Mouse (Mus musculus) spleen, adult 2 months (tissue): ENCODE measurements around the gene Vti1a. TPM values are rescaled to one million over a fixed set of nuclear protein-coding genes. Genes with fewer than 3 reads are reported as not detected.
A peak's percentile ranks its signal among the peaks of the same experiment; 100 is the strongest.

Source experiments
- DNase-seq, 2 experiments: peaks; one replicate each; pipeline versions ENCODE4 v3.0.0 to v3.0.0-alpha.2; 2012 to 2021; ENCODE audit warnings: low spot score in 2 of 2, low read depth in 1 of 2
- H3K27ac ChIP-seq: fragments of 200-500 bp; 2 replicates; pipeline ENCODE4 v1.5.1; 2012; ENCODE audit warnings: low read length, inconsistent platforms; ENCODE audit not compliant: insufficient read depth
- H3K27me3 ChIP-seq: fragments of 200-500 bp; 2 replicates; pipeline ENCODE4 v1.6.1; 2012; ENCODE audit warnings: mild to moderate bottlenecking, moderate library complexity, low read length, inconsistent platforms; ENCODE audit not compliant: control insufficient read depth, insufficient read depth
- H3K36me3 ChIP-seq: fragments of 200-500 bp; 2 replicates; pipeline ENCODE4 v1.6.1; 2012; ENCODE audit warnings: mild to moderate bottlenecking, low read length, inconsistent platforms; ENCODE audit not compliant: control insufficient read depth, insufficient read depth
- H3K4me1 ChIP-seq: fragments of 200-500 bp; 2 replicates; pipeline ENCODE4 v1.6.1; 2011; ENCODE audit warnings: inconsistent platforms; ENCODE audit not compliant: control insufficient read depth, insufficient read depth, insufficient read length
- H3K4me3 ChIP-seq: fragments of 200-500 bp; 2 replicates; pipeline ENCODE4 v1.5.1; 2011; ENCODE audit warnings: mild to moderate bottlenecking, inconsistent platforms; ENCODE audit not compliant: insufficient read depth, insufficient read length; ENCODE audit errors: extremely low read depth
- CTCF ChIP-seq: fragments of 200-500 bp; IDR thresholded peaks from 2 replicates; pipeline ENCODE4 v1.5.1; 2011; ENCODE audit warnings: mild to moderate bottlenecking, inconsistent platforms; ENCODE audit not compliant: insufficient read depth, insufficient read length, insufficient replicate concordance; ENCODE audit errors: extremely low read depth
- POLR2A ChIP-seq: fragments of 200-500 bp; IDR thresholded peaks from 2 replicates; pipeline ENCODE4 v1.6.1; 2011; ENCODE audit warnings: low read depth, low read length, inconsistent platforms
- WGBS: fragments of 180-500 bp; shearing (Covaris S2); methylation state at CpG from one replicate; pipeline ENCODE4 v1.1.7; 2018; 5-methylcytosine and 5-hydroxymethylcytosine counted together
- polyA plus RNA-seq: library from polyadenylated mRNA; depleted of rRNA; stranded (reverse); fragments of >200 nt; gene quantifications from 2 replicates; pipeline ENCODE4 v1.2.3, GENCODE M21; 2012

The Vti1a gene
- polyA plus RNA-seq, 1 experiment, result 7.0 TPM

- TF ChIP-seq POLR2A (no peak), CTCF (no peak)
- H3K27ac ChIP-seq, result no peak overlapping the region
- peaks cover 5% of the 10 kb centered on the region for H3K36me3 ChIP-seq
- H3K27me3 ChIP-seq, result no peaks in the 10 kb centered on the region
- H3K4me3 ChIP-seq, result no peak overlapping the region
- 92% methylated on average over 8 of the region's 8 CpGs for WGBS
- no peaks in the 10 kb centered on the region for H3K4me1 ChIP-seq
- no peak for DNase-seq
Observed at GRCm38 (mm10) chr19:55322604-55323003, 6.5 kb downstream of the Vti1a start.

- 86% methylated on average over 4 of the region's 4 CpGs for WGBS
- Histone ChIP-seq H3K27ac (no peak overlapping the region), H3K4me1 (no peaks in the 10 kb centered on the region), H3K36me3 (peaks cover 9% of the 10 kb centered on the region), H3K4me3 (no peak overlapping the region), H3K27me3 (no peaks in the 10 kb centered on the region)
- TF ChIP-seq POLR2A (no peak), CTCF (no peak)
- no peak for DNase-seq
Observed at GRCm38 (mm10) chr19:55327510-55327909, 11.4 kb downstream of the Vti1a start.

- DNase-seq, result no peak
- H3K4me1 ChIP-seq, result no peaks in the 10 kb centered on the region
- no peak overlapping the region for H3K27ac ChIP-seq
- 95% methylated on average over 5 of the region's 5 CpGs for WGBS
- H3K27me3 ChIP-seq, result no peaks in the 10 kb centered on the region
- TF ChIP-seq CTCF (no peak), POLR2A (no peak)
- peaks cover 5% of the 10 kb centered on the region for H3K36me3 ChIP-seq
- no peak overlapping the region for H3K4me3 ChIP-seq
Observed at GRCm38 (mm10) chr19:55331776-55332175, 15.7 kb downstream of the Vti1a start.

- H3K27me3 ChIP-seq, result no peaks in the 10 kb centered on the region
- WGBS, result 97% methylated on average over 8 of the region's 8 CpGs
- no peak overlapping the region for H3K4me3 ChIP-seq
- peak; percentile 28 to 53 for DNase-seq
- no peaks in the 10 kb centered on the region for H3K4me1 ChIP-seq
- TF ChIP-seq CTCF, result peak; percentile 66; the same call in 1 of the 2 replicates
- no peak for TF ChIP-seq POLR2A
- H3K27ac ChIP-seq, result no peak overlapping the region
- peaks cover 7% of the 10 kb centered on the region for H3K36me3 ChIP-seq
Observed at GRCm38 (mm10) chr19:55332641-55333268, 16.7 kb downstream of the Vti1a start.

DNA sequence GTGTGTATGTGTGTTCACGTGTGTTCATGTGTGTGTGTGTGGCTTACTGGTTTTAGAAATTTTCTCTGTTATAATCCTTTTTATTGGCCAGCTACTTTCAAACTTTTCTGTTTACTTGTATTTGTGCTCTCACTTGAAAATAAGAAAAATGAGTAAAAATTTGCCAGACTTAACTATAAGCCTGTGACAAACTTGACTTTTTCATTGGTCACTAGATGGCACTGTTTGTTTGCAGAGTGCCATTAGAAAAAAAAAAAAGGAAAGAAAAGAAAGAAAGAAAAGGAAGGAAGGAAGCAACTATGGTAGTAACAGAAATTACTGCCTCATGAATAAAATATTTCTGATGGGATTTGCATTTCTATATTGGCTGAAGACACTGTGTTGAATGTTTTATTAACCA lies 19.8 kb downstream of the Vti1a start:
- no peak overlapping the region for H3K27ac ChIP-seq
- WGBS, result 100% methylated on average over 1 of the region's 1 CpGs
- no peak for DNase-seq
- H3K4me3 ChIP-seq, result no peak overlapping the region
- no peaks in the 10 kb centered on the region for H3K4me1 ChIP-seq
- H3K36me3 ChIP-seq, result peaks cover 3% of the 10 kb centered on the region; the same call in 1 of the 2 replicates
- no peaks in the 10 kb centered on the region for H3K27me3 ChIP-seq
- no peak for TF ChIP-seq POLR2A
- no peak for TF ChIP-seq CTCF

DNA sequence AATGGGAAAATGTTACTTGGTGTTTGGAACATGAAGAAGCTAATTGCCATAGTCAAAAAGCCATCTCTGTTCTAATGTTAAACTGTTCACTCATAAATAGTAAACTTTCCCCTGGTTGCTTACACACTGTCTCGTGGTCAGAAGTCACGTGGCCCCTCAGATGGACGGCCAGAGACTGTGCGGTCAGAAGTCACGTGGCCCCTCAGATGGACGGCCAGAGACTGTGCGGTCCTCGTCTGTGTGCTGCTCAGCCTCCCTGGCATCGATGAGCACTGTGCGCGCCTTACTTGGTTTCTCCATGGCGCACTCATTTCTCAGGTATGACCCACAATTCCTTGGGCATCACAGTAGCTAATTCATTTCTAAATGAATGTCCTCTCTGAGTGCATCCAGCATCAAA lies 20.3 kb downstream of the Vti1a start:
- DNase-seq, result no peak
- Histone ChIP-seq H3K36me3 (peaks cover 5% of the 10 kb centered on the region; the same call in 1 of the 2 replicates), H3K27me3 (no peaks in the 10 kb centered on the region), H3K4me1 (no peaks in the 10 kb centered on the region), H3K4me3 (no peak overlapping the region), H3K27ac (no peak overlapping the region)
- WGBS, result 94% methylated on average over 12 of the region's 12 CpGs
- TF ChIP-seq CTCF (no peak), POLR2A (no peak)

GRCm38 (mm10) chr19:55337066-55337465 lies 21.0 kb downstream of the Vti1a start:
- no peak for TF ChIP-seq CTCF
- TF ChIP-seq POLR2A, result no peak
- 95% methylated on average over 9 of the region's 9 CpGs for WGBS
- no peaks in the 10 kb centered on the region for H3K4me1 ChIP-seq
- DNase-seq, result no peak
- H3K27me3 ChIP-seq, result no peaks in the 10 kb centered on the region
- no peak overlapping the region for H3K27ac ChIP-seq
- peaks cover 5% of the 10 kb centered on the region; the same call in 1 of the 2 replicates for H3K36me3 ChIP-seq
- no peak overlapping the region for H3K4me3 ChIP-seq
